Mouse (Mus musculus): ENCODE measurements around the gene Rspo3.

GRCm38 (mm10) chr10:29441297-29441696, 94.4 kb downstream of the Rspo3 start:
- no peak for TF ChIP-seq CHD2 (IDR thresholded peaks at IDR 0.05; ENCODE audit: low read depth, low read length)
- no peak for TF ChIP-seq MAFK (IDR thresholded peaks at IDR 0.05; ENCODE audit: insufficient read depth, low read depth, low read length)
- no peak for TF ChIP-seq ZNF384 (IDR thresholded peaks at IDR 0.05; ENCODE audit: low read depth, low read length)
- no peak for TF ChIP-seq HCFC1 (IDR thresholded peaks at IDR 0.05; ENCODE audit: borderline replicate concordance, insufficient read depth, low read length)
- no peak for TF ChIP-seq ZC3H11A (IDR thresholded peaks at IDR 0.05; ENCODE audit: borderline replicate concordance, low read depth, low read length)
